Mouse (Mus musculus) liver, embryonic 11.5 days (tissue): ENCODE results near the gene Slc11a1. TPM values are rescaled to one million over a fixed set of nuclear protein-coding genes. Genes with fewer than 3 reads are reported as not detected.

Source experiments
- ATAC-seq: fragments of 200-750 bp; cut with Nextera tagmentation; replicated peaks from 2 replicates; pipeline ENCODE4 v1.8.0; 2017; ENCODE audit warnings: moderate number of reproducible peaks, mild to moderate bottlenecking, moderate TSS enrichment, moderate library complexity; ENCODE audit not compliant: low FRiP score
- DNase-seq: peaks from one replicate; pipeline ENCODE4 v3.0.0-alpha.2; 2017; ENCODE audit warnings: low spot score
- H3K27ac ChIP-seq: fragments of 300-500 bp; sonication (generic); 2 replicates; pipeline ENCODE4 v1.5.1; 2014; ENCODE audit warnings: mild to moderate bottlenecking, low read depth, low read length, control low read depth
- H3K27me3 ChIP-seq: fragments of 300-500 bp; sonication (generic); replicated peaks from 2 replicates; pipeline ENCODE4 v1.6.1; 2014; ENCODE audit warnings: low read length, mixed read lengths; ENCODE audit not compliant: control insufficient read depth, insufficient read depth
- H3K36me3 ChIP-seq: fragments of 300-500 bp; sonication (generic); 2 replicates; pipeline ENCODE4 v1.6.1; 2014; ENCODE audit warnings: mild to moderate bottlenecking, low read length, moderate library complexity, mixed read lengths; ENCODE audit not compliant: control insufficient read depth, insufficient read depth
- H3K4me1 ChIP-seq: fragments of 300-500 bp; sonication (generic); replicated peaks from 2 replicates; pipeline ENCODE4 v1.6.1; 2014; ENCODE audit warnings: low read length, mixed read lengths; ENCODE audit not compliant: control insufficient read depth, insufficient read depth
- H3K4me2 ChIP-seq: fragments of 300-500 bp; sonication (generic); 2 replicates; pipeline ENCODE4 v1.6.1; 2014; ENCODE audit warnings: mild to moderate bottlenecking, control low read depth, moderate library complexity
- H3K4me3 ChIP-seq: fragments of 300-500 bp; sonication (generic); 2 replicates; pipeline ENCODE4 v1.5.1; 2014; ENCODE audit warnings: low read depth, low read length, control low read depth
- H3K9ac ChIP-seq: fragments of 300-500 bp; sonication (generic); 2 replicates; pipeline ENCODE4 v1.6.1; 2014; ENCODE audit warnings: low read depth, low read length, control low read depth
- H3K9me3 ChIP-seq: fragments of 300-500 bp; sonication (generic); 2 replicates; pipeline ENCODE4 v1.6.1; 2016; ENCODE audit warnings: low read length, inconsistent platforms, mixed read lengths; ENCODE audit not compliant: control insufficient read depth
- WGBS: fragments of 180-500 bp; shearing (Covaris S2); extraction: QIAGEN DNeasy Blood & Tissue Kit; methylation state at CpG from one replicate; pipeline ENCODE4 v1.1.7; 2014; 5-methylcytosine and 5-hydroxymethylcytosine counted together
- polyA plus RNA-seq: library from polyadenylated mRNA; unstranded; fragments of >200 nt; fragmentation: Nextera tagmentation; extraction: Ambion mirVana; gene quantifications from 2 replicates; pipeline ENCODE4 v1.2.1, GENCODE M21; 2014

The Slc11a1 gene
- polyA plus RNA-seq, 1 experiment from 2014 or later, result 10.0 TPM

DNA sequence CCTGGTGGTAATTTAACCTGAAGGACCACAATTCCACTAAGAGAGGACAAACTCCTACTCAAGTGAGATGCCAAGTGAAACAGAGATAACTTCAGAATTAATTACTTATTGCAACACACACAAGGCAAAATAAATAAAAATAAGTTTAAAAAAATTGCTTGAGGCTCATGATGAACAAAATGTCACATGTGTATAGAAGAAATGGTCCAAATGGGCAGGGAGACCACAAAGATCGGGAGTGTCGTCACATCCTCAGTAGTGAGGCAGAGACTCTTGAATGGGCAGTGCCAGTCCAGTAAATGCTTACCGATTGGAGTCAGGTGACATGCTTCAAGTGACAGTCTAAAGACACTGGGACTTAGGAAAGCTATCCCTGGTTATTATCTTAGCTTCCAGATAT, 25.5 kb downstream of the Slc11a1 start:
- ATAC-seq (no peak), DNase-seq (no peak)
- Histone ChIP-seq H3K9me3 (no peaks in the 10 kb centered on the region), H3K4me2 (peak overlapping the region; percentile 61), H3K4me3 (no peak overlapping the region), H3K27me3 (no peaks in the 10 kb centered on the region), H3K36me3 (no peaks in the 10 kb centered on the region), H3K4me1 (peaks cover 11% of the 10 kb centered on the region), H3K27ac (no peak overlapping the region), H3K9ac (no peak overlapping the region)
- WGBS, result 77% methylated on average over 3 of the region's 3 CpGs

DNA sequence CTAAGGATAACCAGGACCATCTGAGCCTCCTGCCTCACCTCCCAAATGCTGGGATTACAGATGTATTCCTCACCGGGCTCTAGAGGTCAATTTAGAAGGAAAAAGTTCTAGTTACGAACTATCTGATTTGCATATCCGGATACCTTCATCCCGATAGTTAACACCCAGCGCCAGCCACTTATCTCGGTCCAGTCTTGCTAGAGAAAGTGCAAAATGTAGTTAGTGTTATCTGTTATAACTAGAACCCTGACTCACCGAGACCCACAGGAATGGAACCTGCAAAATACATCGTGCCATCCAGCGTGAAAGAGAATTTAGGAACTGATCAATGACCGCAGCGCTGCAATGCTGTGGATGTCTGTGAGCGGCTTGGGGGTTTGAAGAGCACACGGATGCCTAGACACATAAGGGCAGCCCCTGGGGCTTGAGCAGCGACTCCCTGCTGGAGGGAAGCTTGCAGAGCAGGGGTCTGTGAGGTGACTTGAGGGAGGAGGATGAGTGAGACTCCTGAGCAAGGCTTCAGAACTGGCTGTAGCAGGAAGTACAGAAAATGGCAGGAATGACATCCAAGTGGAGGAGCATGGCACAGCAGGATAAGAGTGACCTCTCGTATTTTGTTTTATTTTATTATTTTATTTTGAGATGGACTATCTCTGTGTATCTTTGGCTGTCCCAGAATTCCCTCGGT, 26.2 kb downstream of the Slc11a1 start:
- Histone ChIP-seq H3K4me2 (peak overlapping the region; percentile 61), H3K4me3 (no peak overlapping the region), H3K9ac (peak overlapping the region; percentile 60), H3K9me3 (no peaks in the 10 kb centered on the region), H3K36me3 (no peaks in the 10 kb centered on the region), H3K27me3 (no peaks in the 10 kb centered on the region), H3K27ac (0 out of 2 replicates have a peak overlapping the region, but pooled peaks have one; percentile 54), H3K4me1 (peaks cover 11% of the 10 kb centered on the region)
- DNase-seq (no peak), ATAC-seq (no peak)
- WGBS, result 43% methylated on average over 16 of the region's 16 CpGs

DNA sequence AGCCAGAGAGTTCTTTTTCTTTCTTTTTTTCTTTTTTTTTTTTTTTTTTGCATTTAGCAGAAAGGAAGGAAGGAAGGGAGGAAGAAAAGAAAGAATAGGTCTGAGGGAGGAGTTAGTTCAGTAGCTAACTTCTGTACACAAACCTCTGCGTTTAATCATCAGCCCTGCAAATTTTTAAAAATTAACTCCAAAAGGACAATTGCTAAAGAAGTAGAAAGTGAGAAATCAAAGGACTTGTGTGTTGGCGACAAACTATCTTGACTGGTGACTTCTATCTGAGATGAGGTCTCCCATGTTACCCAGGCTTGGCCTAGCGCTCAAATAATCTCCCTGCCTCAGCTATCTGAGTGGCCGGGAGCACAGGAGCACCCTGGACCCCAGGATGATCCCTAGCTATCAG, 29.2 kb downstream of the Slc11a1 start:
- Histone ChIP-seq H3K27ac (no peak overlapping the region), H3K9me3 (no peaks in the 10 kb centered on the region), H3K4me3 (no peak overlapping the region), H3K36me3 (no peaks in the 10 kb centered on the region), H3K4me1 (peaks cover 10% of the 10 kb centered on the region), H3K27me3 (no peaks in the 10 kb centered on the region), H3K4me2 (no peak overlapping the region), H3K9ac (no peak overlapping the region)
- DNase-seq (no peak), ATAC-seq (no peak)
- 84% methylated on average over 4 of the region's 4 CpGs for WGBS

DNA sequence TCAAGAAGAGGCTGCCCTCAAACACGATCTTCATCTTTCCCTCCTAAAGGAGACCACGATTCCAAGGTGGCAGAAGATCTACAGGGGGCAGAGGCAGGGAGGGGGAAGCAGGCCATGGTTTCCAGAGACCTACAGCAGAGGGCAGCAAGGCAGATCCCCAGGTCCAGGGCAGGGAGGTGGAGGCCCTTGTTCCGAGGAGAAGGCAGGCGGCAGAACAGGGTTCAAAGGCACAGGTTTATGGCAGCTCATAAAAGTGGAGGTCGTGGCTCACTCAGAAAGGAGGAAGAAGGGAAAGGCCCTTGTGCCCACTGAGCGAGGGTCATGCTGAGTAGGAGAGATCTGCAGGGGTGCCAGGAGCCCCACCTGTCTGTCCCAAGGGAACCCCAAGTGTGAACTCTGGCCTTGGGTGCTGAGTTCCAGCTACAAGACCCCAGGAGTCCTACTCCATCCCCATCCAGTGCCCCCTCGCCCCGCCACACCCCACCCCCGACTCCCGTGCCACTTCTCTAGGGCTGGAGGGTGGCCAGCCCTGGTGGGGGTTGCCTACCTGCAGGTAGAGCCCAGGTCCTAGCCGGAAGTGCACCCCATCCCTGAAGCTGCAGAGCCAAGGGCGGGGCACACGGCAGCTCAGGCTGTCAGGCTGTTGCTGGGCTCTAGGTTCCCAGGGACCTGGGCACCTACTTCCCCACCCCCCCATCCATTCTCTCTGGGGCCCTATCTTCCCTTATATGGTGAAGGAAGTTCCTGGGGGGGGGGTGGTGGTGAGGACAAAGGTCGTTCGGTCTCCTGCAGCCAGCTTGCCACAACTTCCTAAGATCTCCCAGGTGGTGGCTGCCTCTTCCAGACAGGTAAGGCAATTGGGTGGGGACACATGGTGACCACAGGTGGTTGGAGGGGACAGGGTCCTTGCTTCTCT, 33.9 kb downstream of the Slc11a1 start, which contains the start of gene Vil1:
Gene Vil1, plus strand, starts transcription at position 788 of the 916 bp plus-strand sequence.
- Histone ChIP-seq H3K4me3 (no peak within 1 kb of the TSS), H3K4me2 (no peak within 1 kb of the TSS), H3K9ac (no peak within 1 kb of the TSS), H3K4me1 (peaks cover 5% of the 10 kb centered on the region; the same call in 1 of the 2 replicates), H3K27ac (no peak within 1 kb of the TSS), H3K36me3 (no peaks in the 10 kb centered on the region), H3K9me3 (no peaks in the 10 kb centered on the region), H3K27me3 (no peaks in the 10 kb centered on the region)
- 49% methylated on average over 15 of the region's 15 CpGs for WGBS
- ATAC-seq (no peak), DNase-seq (no peak)

DNA sequence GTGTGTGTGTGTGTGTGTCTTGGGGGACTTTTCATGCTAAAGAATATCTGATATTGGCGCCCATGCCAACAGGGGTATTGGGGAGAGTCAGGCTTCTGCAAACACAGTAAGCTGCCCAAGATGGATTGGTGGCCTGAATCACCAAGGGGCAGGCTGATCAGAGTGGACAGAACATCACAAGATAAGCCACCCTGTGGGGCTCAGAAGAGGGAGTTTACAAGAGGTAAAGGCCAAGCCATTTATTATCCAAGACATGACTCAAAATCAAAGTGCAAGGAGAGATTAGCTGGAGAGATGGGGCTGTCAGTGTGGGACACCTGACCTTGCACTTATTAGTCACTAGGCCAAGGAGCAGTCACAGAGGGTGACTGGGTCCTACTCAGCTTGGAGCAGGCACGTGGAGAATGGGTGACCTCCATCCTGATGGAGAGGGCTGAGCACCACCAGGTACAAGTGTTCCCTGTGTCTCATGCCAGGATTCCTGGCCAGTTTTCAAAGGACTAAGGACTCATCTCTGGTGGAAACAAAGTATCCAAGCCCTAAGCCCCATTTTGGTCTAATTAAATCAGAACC, 36.8 kb downstream of the Slc11a1 start:
- H3K4me2 ChIP-seq, result no peak overlapping the region
- H3K4me3 ChIP-seq, result no peak overlapping the region
- DNase-seq, result no peak
- no peaks in the 10 kb centered on the region for H3K36me3 ChIP-seq
- no peaks in the 10 kb centered on the region for H3K9me3 ChIP-seq
- WGBS, result 52% methylated on average over 2 of the region's 2 CpGs
- no peak for ATAC-seq
- H3K4me1 ChIP-seq, result peaks cover 5% of the 10 kb centered on the region
- no peaks in the 10 kb centered on the region for H3K27me3 ChIP-seq
- H3K27ac ChIP-seq, result no peak overlapping the region
- H3K9ac ChIP-seq, result no peak overlapping the region

DNA sequence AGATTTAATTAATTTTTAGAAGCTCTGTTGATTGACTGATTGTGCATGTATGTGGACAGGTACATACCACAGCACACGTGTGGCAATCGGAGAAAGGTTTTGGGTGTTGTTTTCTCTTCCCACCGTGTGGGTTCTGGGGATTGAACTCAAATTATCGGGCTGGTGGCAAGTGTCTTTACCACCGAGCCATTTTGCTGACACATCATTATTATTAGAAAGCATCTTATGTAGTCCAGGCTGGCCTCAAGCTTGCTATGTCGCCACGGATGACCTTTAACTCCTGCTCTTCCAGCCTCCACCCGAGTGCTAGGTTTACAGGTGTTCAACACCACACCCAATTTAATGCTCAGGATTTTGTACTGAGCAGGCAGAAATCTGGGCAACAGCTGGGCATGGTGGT, 37.7 kb downstream of the Slc11a1 start:
- Histone ChIP-seq H3K27ac (no peak overlapping the region), H3K4me3 (no peak overlapping the region), H3K4me2 (no peak overlapping the region), H3K27me3 (no peaks in the 10 kb centered on the region), H3K36me3 (no peaks in the 10 kb centered on the region), H3K9ac (no peak overlapping the region), H3K9me3 (no peaks in the 10 kb centered on the region), H3K4me1 (peaks cover 5% of the 10 kb centered on the region)
- no peak for DNase-seq
- 79% methylated on average over 8 of the region's 8 CpGs for WGBS
- no peak for ATAC-seq

DNA sequence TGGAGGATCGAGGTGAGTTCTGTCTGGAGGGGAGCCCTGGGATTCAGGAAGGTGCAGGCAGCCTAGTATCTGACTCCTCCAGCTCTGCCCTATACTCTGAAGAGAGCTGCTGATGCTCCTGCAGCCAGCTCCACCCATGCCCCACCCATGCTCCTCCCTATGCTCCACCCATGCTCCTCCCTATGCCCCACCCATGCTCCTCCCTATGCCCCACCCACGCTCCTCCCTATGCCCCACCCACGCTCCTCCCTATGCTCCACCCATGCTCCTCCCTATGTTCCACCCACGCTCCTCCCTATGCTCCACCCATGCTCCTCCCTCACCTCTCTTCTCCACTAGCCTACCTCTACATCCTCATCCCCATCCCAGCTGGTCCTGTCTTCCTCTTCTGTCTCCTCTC, 40.1 kb downstream of the Slc11a1 start:
- Histone ChIP-seq H3K36me3 (no peaks in the 10 kb centered on the region), H3K9me3 (no peaks in the 10 kb centered on the region), H3K4me1 (peaks cover 3% of the 10 kb centered on the region; the same call in 1 of the 2 replicates), H3K27me3 (no peaks in the 10 kb centered on the region), H3K4me2 (no peak overlapping the region), H3K27ac (no peak overlapping the region), H3K9ac (no peak overlapping the region), H3K4me3 (no peak overlapping the region)
- peak; percentile 76 for ATAC-seq
- 32% methylated on average over 4 of the region's 4 CpGs for WGBS
- DNase-seq, result peak; percentile 59

DNA sequence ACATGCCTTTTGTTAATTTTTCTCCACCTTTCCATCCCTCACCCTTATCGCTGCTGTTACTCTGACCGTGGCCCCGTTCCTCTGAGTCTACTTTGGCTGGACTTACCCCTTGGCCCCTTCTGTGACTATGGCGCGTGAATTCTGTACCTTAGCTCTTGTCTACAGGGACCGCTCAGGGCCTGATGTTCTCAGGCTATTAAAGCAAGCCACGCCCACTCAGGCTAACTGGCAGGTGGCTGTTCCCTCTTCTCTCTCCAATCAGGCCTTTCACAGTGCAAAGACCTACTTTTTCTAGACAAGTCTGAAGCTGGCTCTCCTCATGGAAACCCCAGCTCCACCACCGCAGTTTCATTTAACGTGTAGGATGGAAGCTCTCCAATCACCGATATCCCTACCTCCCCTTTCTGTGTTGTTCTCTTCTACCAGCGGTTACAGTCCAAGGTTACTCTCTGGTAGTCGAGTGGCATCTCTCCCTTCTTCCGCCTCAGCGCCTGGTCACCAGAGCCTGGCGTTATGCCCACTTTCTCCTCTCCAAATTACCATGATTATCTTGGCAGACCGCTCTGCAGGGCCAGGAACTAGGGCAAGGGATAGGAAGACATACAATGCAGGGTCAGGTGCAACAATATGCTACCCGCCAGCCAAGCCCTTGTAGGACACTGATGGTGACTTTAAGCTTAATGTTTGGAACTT, 43.9 kb downstream of the Slc11a1 start:
- Histone ChIP-seq H3K4me3 (no peak overlapping the region), H3K36me3 (no peaks in the 10 kb centered on the region), H3K27me3 (no peaks in the 10 kb centered on the region), H3K4me1 (no peaks in the 10 kb centered on the region; the same call in 1 of the 2 replicates), H3K9me3 (no peaks in the 10 kb centered on the region), H3K4me2 (no peak overlapping the region), H3K9ac (no peak overlapping the region), H3K27ac (no peak overlapping the region)
- 73% methylated on average over 17 of the region's 17 CpGs for WGBS
- ATAC-seq, result no peak
- DNase-seq, result no peak
